Mouse (Mus musculus) heart, postnatal 14 days (tissue): ENCODE results near the gene Gm38394. TPM values are rescaled to one million over a fixed set of nuclear protein-coding genes. Genes with fewer than 3 reads are reported as not detected.
A peak's percentile ranks its signal among the peaks of the same experiment; 100 is the strongest.

Source experiments
- DNase-seq, 2 experiments: peaks; one replicate each; pipeline ENCODE4 v3.0.0; 2021 to 2022
- intact Hi-C: fragments of 180-260 bp; cut with DNase I; formaldehyde crosslinking; loops from one replicate; pipeline ENCODE4 v1.15.1; 2025
- total RNA-seq, 2 experiments: library from RNA; stranded (reverse); gene quantifications; 2 replicates each; pipeline ENCODE4 v1.2.3; 2021

The Gm38394 gene
- total RNA-seq, 2 experiments from 2014 or later, result 28.3 to 29.5 TPM

- intact Hi-C loops, result no loop called here
- no peak for DNase-seq
These were observed 57.9 kb downstream of the Gm38394 start for GRCm38 (mm10) chr1:133603174-133603573.

- peak in 1 of 2 experiments; percentile 23 for DNase-seq
- intact Hi-C loops, result no loop called here
These were observed 64.7 kb downstream of the Gm38394 start for GRCm38 (mm10) chr1:133596298-133597007.

- DNase-seq, result no peak
- intact Hi-C loops, result loop anchor here (5.0 kb wide), 2 partner anchors 94 to 204 kb away; no protein-coding TSS in a partner anchor
These were observed 75.1 kb downstream of the Gm38394 start for GRCm38 (mm10) chr1:133585995-133586537.

- intact Hi-C loops, result loop anchor here (5.0 kb wide), 1 partner anchor 64 kb away; no protein-coding TSS in a partner anchor
- DNase-seq, result no peak
These were observed 89.8 kb downstream of the Gm38394 start for GRCm38 (mm10) chr1:133571293-133571692.

Other genes starting within 250 kb of the Gm38394 start
- 10 to 100 TPM; 22.3 to 23.9 TPM for gene Sox13, start 236.9 kb downstream of the Gm38394 start, total RNA-seq
- 10 to 100 TPM; 77.8 to 81.2 TPM for gene Snrpe, start 51.0 kb downstream of the Gm38394 start, total RNA-seq
- 1 to 10 TPM; 3.4 to 5.8 TPM for gene Zbed6, start 433 bp downstream of the Gm38394 start, total RNA-seq
- gene Lax1, start 28.8 kb upstream of the Gm38394 start, total RNA-seq, result under 1 TPM; 0.19 to 0.51 TPM
- gene Atp2b4, start 139.7 kb upstream of the Gm38394 start, total RNA-seq, result 10 to 100 TPM; 29.9 to 32.2 TPM
- under 1 TPM; 0.17 to 0.55 TPM for gene Optc, start 246.7 kb upstream of the Gm38394 start, total RNA-seq